Mouse (Mus musculus) natural killer cell, adult 2 months (primary cell): Measurements from ENCODE around the gene Abcg5.

Source experiments
- DNase-seq, 2 experiments: peaks; one replicate each; pipeline ENCODE4 v3.0.0; 2022; ENCODE audit warnings: low spot score in 2 of 2

Abcg5 gene

GRCm38 (mm10) chr17:84685286-84685685, 2.5 kb upstream of the Abcg5 start:
- DNase-seq = no peak

- no peak for DNase-seq
Observed at GRCm38 (mm10) chr17:84684284-84684683, 1.5 kb upstream of the Abcg5 start.

GRCm38 (mm10) chr17:84681670-84682069, 1.1 kb downstream of the Abcg5 start:
- DNase-seq = no peak

- DNase-seq = no peak
Observed at GRCm38 (mm10) chr17:84677595-84677994, 5.2 kb downstream of the Abcg5 start.

- DNase-seq = no peak
Observed at GRCm38 (mm10) chr17:84675951-84676366, 6.9 kb downstream of the Abcg5 start, which contains the start of gene Abcg8. Gene Abcg8 (plus strand): TSS chr17:84676302.

- DNase-seq = no peak
Observed at GRCm38 (mm10) chr17:84675204-84675603, 7.6 kb downstream of the Abcg5 start.

GRCm38 (mm10) chr17:84674048-84674447, 8.8 kb downstream of the Abcg5 start:
- no peak for DNase-seq

GRCm38 (mm10) chr17:84672376-84673369, 10.1 kb downstream of the Abcg5 start:
- no peak for DNase-seq

GRCm38 (mm10) chr17:84667848-84668247, 15.0 kb downstream of the Abcg5 start:
- DNase-seq = no peak

- no peak for DNase-seq
Observed at GRCm38 (mm10) chr17:84665691-84666090, 17.1 kb downstream of the Abcg5 start.

- DNase-seq = no peak
Observed at GRCm38 (mm10) chr17:84665053-84665452, 17.8 kb downstream of the Abcg5 start.

- no peak for DNase-seq
Observed at GRCm38 (mm10) chr17:84658951-84659350, 23.9 kb downstream of the Abcg5 start.

GRCm38 (mm10) chr17:84658195-84658594, 24.6 kb downstream of the Abcg5 start:
- no peak for DNase-seq

GRCm38 (mm10) chr17:84657782-84658181, 25.0 kb downstream of the Abcg5 start:
- DNase-seq = no peak

- no peak for DNase-seq
Observed at GRCm38 (mm10) chr17:84657422-84657732, 25.4 kb downstream of the Abcg5 start.

GRCm38 (mm10) chr17:84656653-84657421, 26.0 kb downstream of the Abcg5 start:
- DNase-seq = no peak

- DNase-seq = no peak
Observed at GRCm38 (mm10) chr17:84656205-84656604, 26.6 kb downstream of the Abcg5 start.

- DNase-seq = no peak
Observed at GRCm38 (mm10) chr17:84653544-84653943, 29.3 kb downstream of the Abcg5 start.

GRCm38 (mm10) chr17:84650302-84651017, 32.4 kb downstream of the Abcg5 start:
- no peak for DNase-seq

- no peak for DNase-seq
Observed at GRCm38 (mm10) chr17:84647630-84648029, 35.2 kb downstream of the Abcg5 start.

GRCm38 (mm10) chr17:84646477-84646876, 36.3 kb downstream of the Abcg5 start:
- no peak for DNase-seq

GRCm38 (mm10) chr17:84645894-84646293, 36.9 kb downstream of the Abcg5 start:
- DNase-seq = no peak
